Comparison of ENCODE assay signal across 8 mouse cellular contexts in the genomic region with DNA sequence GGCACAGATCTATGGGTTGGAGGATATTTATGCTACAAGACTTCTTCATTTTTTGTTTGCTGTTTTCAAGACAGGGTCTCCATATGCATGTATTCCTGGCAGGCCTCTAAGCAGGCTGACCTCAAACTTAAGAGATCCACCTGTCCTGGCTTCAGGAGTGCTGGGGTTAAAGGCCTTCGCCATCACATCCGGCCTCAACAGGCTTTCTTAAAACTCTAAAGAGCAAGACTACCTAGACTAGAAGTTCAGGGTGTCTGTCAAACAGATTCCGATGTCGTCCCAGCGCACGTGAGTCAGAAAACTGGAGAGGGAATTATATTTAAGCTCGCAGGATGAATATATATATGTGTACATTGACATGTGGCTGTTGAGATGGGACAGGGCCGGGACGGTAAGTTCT. TPM values are rescaled to one million over a fixed set of nuclear protein-coding genes. Genes with fewer than 3 reads are reported as not detected.
DNase-seq lines count a peak whose midpoint lies in the region; ATAC-seq and TF ChIP-seq lines count a peak whose summit lies in the region.

No protein-coding gene starts in this region.

- peaks cover 12% of the 10 kb centered on the region; the same call in 1 of the 2 replicates for H3K4me1 ChIP-seq in lung, postnatal 0 days (ENCODE audit: insufficient read depth, low read depth, low read length)
- peaks cover 51% of the 10 kb centered on the region for H3K4me1 ChIP-seq in limb, embryonic 15.5 days
- H3K4me1 ChIP-seq in stomach, embryonic 16.5 days (ENCODE audit: control insufficient read depth, insufficient read depth, low read length), result peaks cover 27% of the 10 kb centered on the region

- peak overlapping the region; percentile 81; the same call in 1 of the 2 replicates for H3K9ac ChIP-seq in lung, postnatal 0 days (replicated peaks; ENCODE audit: low read depth)
- H3K9ac ChIP-seq in limb, embryonic 15.5 days, result 0 out of 2 replicates have a peak overlapping the region, but pooled peaks have one; percentile 90
- H3K9ac ChIP-seq in stomach, embryonic 16.5 days (ENCODE audit: low read length), result peak overlapping the region; percentile 92

- H3K9me3 ChIP-seq in lung, postnatal 0 days (ENCODE audit: low read length), result no peaks in the 10 kb centered on the region
- peaks cover 7% of the 10 kb centered on the region; the same call in 1 of the 2 replicates for H3K9me3 ChIP-seq in limb, embryonic 15.5 days
- no peaks in the 10 kb centered on the region for H3K9me3 ChIP-seq in stomach, embryonic 16.5 days (replicated peaks; ENCODE audit: control insufficient read depth, low read length)

- H3K27ac ChIP-seq in lung, postnatal 0 days (ENCODE audit: low read length), result 0 out of 2 replicates have a peak overlapping the region, but pooled peaks have one; percentile 81
- peak overlapping the region; percentile 95 for H3K27ac ChIP-seq in limb, embryonic 15.5 days
- no peak overlapping the region for H3K27ac ChIP-seq in stomach, embryonic 16.5 days (ENCODE audit: low read length)

- peak; percentile 7 for DNase-seq in cerebellum, adult 8-10 months
- DNase-seq in cerebellum, adult 11 months, result no peak
- DNase-seq in lung, postnatal 0 days (ENCODE audit: low spot score), result no peak
- no peak for DNase-seq in lung, postnatal 10 days
- DNase-seq in spleen, postnatal 36 days (ENCODE audit: low spot score in 2 of 2), result no peak
- no peak for DNase-seq in yolk sac, embryonic 10.5 days (ENCODE audit: low spot score)

- no peak for TF ChIP-seq EP300 in lung, postnatal 0 days (IDR thresholded peaks at IDR 0.05)

- H3K4me2 ChIP-seq in lung, postnatal 0 days (replicated peaks; ENCODE audit: low read depth, low read length), result peak overlapping the region; percentile 92
- peak overlapping the region; percentile 84 for H3K4me2 ChIP-seq in limb, embryonic 15.5 days
- H3K4me2 ChIP-seq in stomach, embryonic 16.5 days (ENCODE audit: low read depth, low read length), result peak overlapping the region; percentile 88

- peak overlapping the region; percentile 76 for H3K4me3 ChIP-seq in lung, postnatal 0 days (ENCODE audit: low read depth, low read length)
- H3K4me3 ChIP-seq in limb, embryonic 15.5 days, result peak overlapping the region; percentile 86
- peak overlapping the region; percentile 92 for H3K4me3 ChIP-seq in stomach, embryonic 16.5 days (replicated peaks; ENCODE audit: low read length)

- H3K27me3 ChIP-seq in lung, postnatal 0 days (replicated peaks; ENCODE audit: insufficient read depth, low read length), result no peaks in the 10 kb centered on the region
- H3K27me3 ChIP-seq in limb, embryonic 15.5 days, result no peaks in the 10 kb centered on the region
- H3K27me3 ChIP-seq in stomach, embryonic 16.5 days (ENCODE audit: control insufficient read depth, insufficient read depth, low read length), result no peaks in the 10 kb centered on the region

- no peak for ATAC-seq in lung, postnatal 0 days
- no peak for ATAC-seq in limb, embryonic 15.5 days (ENCODE audit: insufficient number of reproducible peaks, low FRiP score, low TSS enrichment, low read depth)
- no peak for ATAC-seq in stomach, embryonic 16.5 days (ENCODE audit: insufficient read depth, low FRiP score)

- WGBS in lung, postnatal 0 days, result 51% methylated on average over 9 of the region's 9 CpGs
- WGBS in limb, embryonic 15.5 days, result 60% methylated on average over 9 of the region's 9 CpGs
- WGBS in stomach, embryonic 16.5 days, result 52% methylated on average over 9 of the region's 9 CpGs

- H3K36me3 ChIP-seq in lung, postnatal 0 days (ENCODE audit: insufficient read depth, low read length), result peaks cover 2% of the 10 kb centered on the region; the same call in 1 of the 2 replicates
- H3K36me3 ChIP-seq in limb, embryonic 15.5 days, result peaks cover 34% of the 10 kb centered on the region
- peaks cover 26% of the 10 kb centered on the region for H3K36me3 ChIP-seq in stomach, embryonic 16.5 days (ENCODE audit: control insufficient read depth, insufficient read depth, low read length)

- no peak for TF ChIP-seq CTCF in lung, postnatal 0 days (IDR thresholded peaks at IDR 0.05)

RNA-seq across cellular contexts. Expression of a gene that starts 0.8 kb away (rescaled TPM):
- 18.8 and 19.1 TPM in 2 replicates for polyA plus RNA-seq in lung, postnatal 0 days (2015; fragmentation: Nextera tagmentation; extraction: Ambion mirVana)
- 18.1 and 18.9 TPM in 2 replicates for polyA plus RNA-seq in limb, embryonic 15.5 days (2015; fragmentation: Nextera tagmentation; extraction: Ambion mirVana)
- polyA plus RNA-seq in stomach, embryonic 16.5 days (2015; fragmentation: Nextera tagmentation; extraction: Ambion mirVana), result 8.1 and 10.7 TPM in 2 replicates

RNA-seq across cellular contexts. Expression of a gene that starts 4.2 kb away (rescaled TPM):
- polyA plus RNA-seq in lung, postnatal 0 days (2015; fragmentation: Nextera tagmentation; extraction: Ambion mirVana), result 57.9 and 59.8 TPM in 2 replicates
- polyA plus RNA-seq in limb, embryonic 15.5 days (2015; fragmentation: Nextera tagmentation; extraction: Ambion mirVana), result 45.0 and 50.3 TPM in 2 replicates
- polyA plus RNA-seq in stomach, embryonic 16.5 days (2015; fragmentation: Nextera tagmentation; extraction: Ambion mirVana), result 38.9 and 41.3 TPM in 2 replicates

RNA-seq across cellular contexts. Expression of a gene that starts 7.8 kb away (rescaled TPM):
- polyA plus RNA-seq in lung, postnatal 0 days (2015; fragmentation: Nextera tagmentation; extraction: Ambion mirVana), result 130 and 131 TPM in 2 replicates
- polyA plus RNA-seq in limb, embryonic 15.5 days (2015; fragmentation: Nextera tagmentation; extraction: Ambion mirVana), result 258 and 259 TPM in 2 replicates
- polyA plus RNA-seq in stomach, embryonic 16.5 days (2015; fragmentation: Nextera tagmentation; extraction: Ambion mirVana), result 194 and 195 TPM in 2 replicates

RNA-seq across cellular contexts. Expression of a gene that starts 7.9 kb away (rescaled TPM):
- polyA plus RNA-seq in lung, postnatal 0 days (2015; fragmentation: Nextera tagmentation; extraction: Ambion mirVana), result 35.0 and 35.7 TPM in 2 replicates
- 44.4 and 52.5 TPM in 2 replicates for polyA plus RNA-seq in limb, embryonic 15.5 days (2015; fragmentation: Nextera tagmentation; extraction: Ambion mirVana)
- polyA plus RNA-seq in stomach, embryonic 16.5 days (2015; fragmentation: Nextera tagmentation; extraction: Ambion mirVana), result 36.3 and 37.7 TPM in 2 replicates

RNA-seq across cellular contexts. Expression of a gene that starts 15.6 kb away (rescaled TPM):
- polyA plus RNA-seq in lung, postnatal 0 days (2015; fragmentation: Nextera tagmentation; extraction: Ambion mirVana), result 0.25 and 0.44 TPM in 2 replicates
- polyA plus RNA-seq in limb, embryonic 15.5 days (2015; fragmentation: Nextera tagmentation; extraction: Ambion mirVana), result 94.4 and 96.5 TPM in 2 replicates
- polyA plus RNA-seq in stomach, embryonic 16.5 days (2015; fragmentation: Nextera tagmentation; extraction: Ambion mirVana), result 0.57 and 0.61 TPM in 2 replicates
